Mouse (Mus musculus): ENCODE data around the gene Rgl2. TPM values are rescaled to one million over a fixed set of nuclear protein-coding genes. Genes with fewer than 3 reads are reported as not detected.
A peak's percentile ranks its signal among the peaks of the same experiment; 100 is the strongest.
"Not testable (repeated sequence)": the region's sequence is repeated elsewhere in the genome, so short reads cannot be mapped to it uniquely, and the experiment has no call there.

Rgl2 gene
- polyA plus RNA-seq, 1 experiment from 2014 or later: 27.8 TPM

DNA sequence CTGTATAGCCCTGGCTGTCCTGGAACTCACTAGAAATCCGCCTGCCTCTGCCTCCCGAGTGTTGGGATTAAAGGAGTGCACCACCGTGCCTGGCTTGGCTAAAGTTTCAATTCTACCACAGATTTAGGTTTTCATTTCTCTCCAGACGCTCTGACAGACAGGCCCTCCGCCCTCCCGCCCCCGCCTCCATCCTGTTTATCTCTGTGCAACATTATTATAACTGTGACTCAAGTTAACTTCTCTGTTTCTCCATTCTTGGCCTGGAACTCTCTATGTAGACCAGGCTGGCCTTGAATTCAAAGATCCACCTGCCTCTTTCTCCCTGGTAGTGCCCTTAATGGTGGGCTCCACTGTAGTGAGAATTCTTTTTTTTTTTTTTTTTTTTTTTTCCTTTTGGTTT is 26.9 kb upstream of the Rgl2 start:
- WGBS (ENCODE audit: insufficient replicate concordance): 81% methylated on average over 7 of the region's 7 CpGs
- Histone ChIP-seq H3K9ac (ENCODE audit: low read depth, low read length) (no peak overlapping the region), H3K36me3 (ENCODE audit: control insufficient read depth, insufficient read depth, low read length) (no peaks in the 10 kb centered on the region), H3K4me3 (ENCODE audit: low read depth, low read length) (no peak overlapping the region), H3K9me3 (replicated peaks; ENCODE audit: control insufficient read depth, low read length) (no peaks in the 10 kb centered on the region), H3K27ac (ENCODE audit: low read depth, low read length) (no peak overlapping the region), H3K4me2 (no peak overlapping the region), H3K4me1 (ENCODE audit: control insufficient read depth, insufficient read depth, low read length) (peaks cover 3% of the 10 kb centered on the region; the same call in 1 of the 2 replicates), H3K27me3 (ENCODE audit: control insufficient read depth, insufficient read depth, low read length) (no peaks in the 10 kb centered on the region)
- no peak for ATAC-seq (replicated peaks; ENCODE audit: insufficient number of reproducible peaks, low FRiP score, low TSS enrichment)

DNA sequence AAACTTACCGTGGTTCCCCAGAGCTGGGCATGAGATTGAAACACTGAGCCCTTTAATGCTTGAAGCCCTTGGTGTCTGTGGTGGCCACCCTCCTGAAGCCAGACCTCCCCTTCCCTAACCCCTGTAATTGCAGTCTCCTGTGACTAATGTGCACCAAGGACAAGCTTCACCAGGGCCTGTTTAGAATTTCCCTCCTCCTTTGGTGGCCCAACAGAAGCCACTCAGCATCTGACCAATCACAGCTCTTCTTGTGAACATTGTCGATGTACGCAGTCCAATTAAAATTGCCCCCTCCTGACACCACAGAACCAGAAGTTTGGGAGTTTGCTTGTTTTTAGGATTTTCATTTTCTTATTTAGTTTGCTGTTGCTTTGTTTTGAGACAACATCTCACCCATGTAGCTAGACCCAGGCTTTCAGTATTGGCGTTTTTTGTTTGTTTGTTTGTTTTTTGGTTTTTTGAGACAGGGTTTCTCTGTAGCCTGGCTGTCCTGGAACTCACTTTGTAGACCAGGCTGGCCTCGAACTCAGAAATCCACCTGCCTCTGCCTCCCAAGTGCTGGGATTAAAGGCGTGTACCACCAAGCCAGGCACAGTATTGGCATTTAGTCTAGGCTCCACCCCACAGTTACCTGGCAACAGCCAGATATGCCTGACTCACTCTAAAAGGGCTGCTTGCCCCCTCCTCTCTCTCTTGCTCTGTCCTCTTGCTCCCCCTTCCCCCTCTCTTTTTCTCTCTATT is 25.3 kb upstream of the Rgl2 start:
- H3K27me3 ChIP-seq (ENCODE audit: control insufficient read depth, insufficient read depth, low read length); H3K4me3 ChIP-seq (ENCODE audit: low read depth, low read length); ATAC-seq (replicated peaks; ENCODE audit: insufficient number of reproducible peaks, low FRiP score, low TSS enrichment); H3K36me3 ChIP-seq (ENCODE audit: control insufficient read depth, insufficient read depth, low read length); H3K27ac ChIP-seq (ENCODE audit: low read depth, low read length); H3K4me1 ChIP-seq (ENCODE audit: control insufficient read depth, insufficient read depth, low read length); H3K4me2 ChIP-seq; H3K9me3 ChIP-seq (replicated peaks; ENCODE audit: control insufficient read depth, low read length); H3K9ac ChIP-seq (ENCODE audit: low read depth, low read length): not testable (repeated sequence)
- 68% methylated on average over 6 of the region's 6 CpGs for WGBS (ENCODE audit: insufficient replicate concordance)

DNA sequence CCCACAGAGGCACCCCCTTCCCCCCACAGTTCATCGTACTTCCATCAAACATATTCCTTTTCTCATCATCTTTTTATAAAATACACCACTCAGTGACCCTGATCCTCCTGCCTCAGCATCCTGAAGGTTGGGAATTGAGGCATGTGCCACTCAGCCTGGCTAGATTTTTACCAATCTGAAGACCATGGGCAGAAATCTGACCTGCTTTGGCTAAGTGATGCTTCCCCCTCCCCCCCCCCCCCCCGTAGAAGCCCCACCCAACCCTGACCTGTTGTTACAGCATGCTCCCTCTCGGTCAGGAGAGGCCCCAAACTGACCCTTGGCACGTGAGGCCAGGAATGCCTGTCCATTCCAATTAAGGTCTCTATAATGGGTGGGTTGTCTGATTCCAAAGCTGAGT is 24.5 kb upstream of the Rgl2 start, which contains the start of gene Platr17:
TSS of gene Platr17 (plus strand) at position 301 of the 400 bp plus-strand sequence.
- not testable (repeated sequence) for H3K4me3 ChIP-seq (ENCODE audit: low read depth, low read length); H3K4me2 ChIP-seq; H3K9me3 ChIP-seq (replicated peaks; ENCODE audit: control insufficient read depth, low read length); H3K4me1 ChIP-seq (ENCODE audit: control insufficient read depth, insufficient read depth, low read length); ATAC-seq (replicated peaks; ENCODE audit: insufficient number of reproducible peaks, low FRiP score, low TSS enrichment); H3K36me3 ChIP-seq (ENCODE audit: control insufficient read depth, insufficient read depth, low read length); H3K9ac ChIP-seq (ENCODE audit: low read depth, low read length); H3K27ac ChIP-seq (ENCODE audit: low read depth, low read length); H3K27me3 ChIP-seq (ENCODE audit: control insufficient read depth, insufficient read depth, low read length)
- 59% methylated on average over 2 of the region's 4 CpGs for WGBS (ENCODE audit: insufficient replicate concordance)

GRCm38 (mm10) chr17:33908331-33909076 is 20.8 kb upstream of the Rgl2 start:
- under 1% methylated on average over 44 of the region's 44 CpGs for WGBS (ENCODE audit: insufficient replicate concordance)
- Histone ChIP-seq H3K9ac (ENCODE audit: low read depth, low read length) (peak overlapping the region; percentile 83), H3K36me3 (ENCODE audit: control insufficient read depth, insufficient read depth, low read length) (peaks cover 21% of the 10 kb centered on the region), H3K4me3 (ENCODE audit: low read depth, low read length) (peak overlapping the region; percentile 78), H3K9me3 (replicated peaks; ENCODE audit: control insufficient read depth, low read length) (no peaks in the 10 kb centered on the region), H3K4me2 (peak overlapping the region; percentile 99), H3K27me3 (ENCODE audit: control insufficient read depth, insufficient read depth, low read length) (no peaks in the 10 kb centered on the region), H3K4me1 (ENCODE audit: control insufficient read depth, insufficient read depth, low read length) (peaks cover 10% of the 10 kb centered on the region), H3K27ac (ENCODE audit: low read depth, low read length) (peak overlapping the region; percentile 84)
- ATAC-seq (replicated peaks; ENCODE audit: insufficient number of reproducible peaks, low FRiP score, low TSS enrichment): peak; percentile 64

- H3K4me2 ChIP-seq: peak within 1 kb of the TSS; percentile 99
- H3K27me3 ChIP-seq (ENCODE audit: control insufficient read depth, insufficient read depth, low read length): no peaks in the 10 kb centered on the region
- peak; percentile 94 for ATAC-seq (replicated peaks; ENCODE audit: insufficient number of reproducible peaks, low FRiP score, low TSS enrichment)
- no peaks in the 10 kb centered on the region for H3K9me3 ChIP-seq (replicated peaks; ENCODE audit: control insufficient read depth, low read length)
- H3K9ac ChIP-seq (ENCODE audit: low read depth, low read length): peak within 1 kb of the TSS; percentile 83
- H3K4me1 ChIP-seq (ENCODE audit: control insufficient read depth, insufficient read depth, low read length): peaks cover 10% of the 10 kb centered on the region
- H3K36me3 ChIP-seq (ENCODE audit: control insufficient read depth, insufficient read depth, low read length): peaks cover 28% of the 10 kb centered on the region
- H3K27ac ChIP-seq (ENCODE audit: low read depth, low read length): peak within 1 kb of the TSS; percentile 84
- WGBS (ENCODE audit: insufficient replicate concordance): under 1% methylated on average over 65 of the region's 68 CpGs
- peak within 1 kb of the TSS; percentile 78 for H3K4me3 ChIP-seq (ENCODE audit: low read depth, low read length)
These were observed 20.1 kb upstream of the Rgl2 start, which contains the start of gene Daxx for GRCm38 (mm10) chr17:33909077-33909868. TSS of gene Daxx (plus strand) at chr17:33909414.

DNA sequence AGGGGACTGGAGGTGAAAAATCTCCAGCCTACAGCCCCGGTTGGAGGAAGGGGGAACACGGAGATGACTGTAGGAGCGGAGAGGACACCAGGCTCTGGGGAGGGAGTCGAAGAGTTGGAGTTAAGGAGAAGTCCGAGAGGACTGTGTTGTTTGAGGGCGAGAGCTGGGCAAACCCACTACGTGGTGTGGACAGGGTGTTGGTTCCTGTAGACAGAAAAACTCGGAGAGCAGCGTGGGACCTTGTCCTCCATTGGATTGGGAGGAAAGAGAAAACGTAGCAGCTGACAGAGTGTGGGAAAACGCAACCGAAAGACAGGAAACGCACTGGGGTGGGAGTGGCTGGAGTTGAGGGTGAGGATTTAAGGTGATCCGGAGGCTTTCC is 19.5 kb upstream of the Rgl2 start:
- peaks cover 11% of the 10 kb centered on the region for H3K4me1 ChIP-seq (ENCODE audit: control insufficient read depth, insufficient read depth, low read length)
- H3K4me2 ChIP-seq: peak overlapping the region; percentile 99
- H3K4me3 ChIP-seq (ENCODE audit: low read depth, low read length): peak overlapping the region; percentile 78
- WGBS (ENCODE audit: insufficient replicate concordance): under 1% methylated on average over 14 of the region's 14 CpGs
- peaks cover 31% of the 10 kb centered on the region for H3K36me3 ChIP-seq (ENCODE audit: control insufficient read depth, insufficient read depth, low read length)
- H3K27me3 ChIP-seq (ENCODE audit: control insufficient read depth, insufficient read depth, low read length): no peaks in the 10 kb centered on the region
- no peaks in the 10 kb centered on the region for H3K9me3 ChIP-seq (replicated peaks; ENCODE audit: control insufficient read depth, low read length)
- H3K27ac ChIP-seq (ENCODE audit: low read depth, low read length): peak overlapping the region; percentile 83
- peak overlapping the region; percentile 83 for H3K9ac ChIP-seq (ENCODE audit: low read depth, low read length)
- ATAC-seq (replicated peaks; ENCODE audit: insufficient number of reproducible peaks, low FRiP score, low TSS enrichment): peak; percentile 4; the same call in 1 of the 2 replicates

DNA sequence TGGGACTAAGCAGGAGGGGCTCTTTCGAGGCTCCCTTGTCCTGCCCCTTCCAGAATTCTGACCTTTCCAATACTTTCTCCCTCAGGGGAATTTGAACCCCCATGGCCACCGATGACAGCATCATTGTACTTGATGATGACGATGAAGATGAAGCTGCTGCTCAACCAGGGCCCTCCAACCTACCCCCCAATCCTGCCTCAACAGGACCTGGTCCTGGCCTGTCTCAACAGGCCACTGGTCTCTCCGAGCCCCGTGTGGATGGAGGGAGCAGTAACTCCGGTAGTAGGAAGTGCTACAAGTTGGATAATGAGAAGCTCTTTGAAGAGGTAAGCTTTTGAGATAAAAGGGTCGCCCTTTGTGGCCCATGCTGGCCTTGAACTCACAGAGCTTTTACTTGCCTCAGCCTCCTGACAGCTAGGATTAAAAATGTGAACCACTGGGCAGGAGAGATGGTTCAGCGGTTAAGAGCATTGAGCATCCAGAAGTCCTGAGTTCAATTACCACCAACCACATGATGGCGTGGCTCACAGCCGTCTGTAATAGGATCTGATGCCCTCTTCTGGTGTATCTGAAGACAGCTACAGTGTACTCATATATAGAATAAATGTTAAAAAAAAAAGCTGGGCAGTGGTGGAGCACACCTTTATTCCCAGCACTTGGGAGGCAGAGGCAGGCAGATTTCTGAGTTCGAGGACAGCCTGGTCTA is 18.8 kb upstream of the Rgl2 start:
- Histone ChIP-seq H3K36me3 (ENCODE audit: control insufficient read depth, insufficient read depth, low read length) (peaks cover 31% of the 10 kb centered on the region), H3K4me3 (ENCODE audit: low read depth, low read length) (peak overlapping the region; percentile 78), H3K9ac (ENCODE audit: low read depth, low read length) (peak overlapping the region; percentile 83), H3K27me3 (ENCODE audit: control insufficient read depth, insufficient read depth, low read length) (no peaks in the 10 kb centered on the region), H3K27ac (ENCODE audit: low read depth, low read length) (peak overlapping the region; percentile 83; the same call in 1 of the 2 replicates), H3K9me3 (replicated peaks; ENCODE audit: control insufficient read depth, low read length) (no peaks in the 10 kb centered on the region), H3K4me1 (ENCODE audit: control insufficient read depth, insufficient read depth, low read length) (peaks cover 15% of the 10 kb centered on the region), H3K4me2 (peak overlapping the region; percentile 99)
- ATAC-seq (replicated peaks; ENCODE audit: insufficient number of reproducible peaks, low FRiP score, low TSS enrichment): no peak
- 48% methylated on average over 11 of the region's 11 CpGs for WGBS (ENCODE audit: insufficient replicate concordance)

Measured in heart, embryonic 11.5 days (tissue).